Mouse (Mus musculus) heart, adult 2 months (tissue): ENCODE measurements at regions not wholly inside any gene's neighbourhood (a gene's known extent, or its start where the extent isn't known, plus 50 kb on each side); places are given as distances from the start of the nearest gene placed in this dataset.

Experiments
- EP300 ChIP-seq: fragments of 200-500 bp; IDR thresholded peaks from 2 replicates; pipeline ENCODE4 v1.6.1; 2011; ENCODE audit warnings: low read depth, low read length, control low read depth; ENCODE audit not compliant: insufficient read depth
- POLR2A ChIP-seq: fragments of 200-500 bp; IDR thresholded peaks from 2 replicates; pipeline ENCODE4 v1.6.1; 2011; ENCODE audit warnings: mild to moderate bottlenecking, low read depth, low read length, control low read depth; ENCODE audit not compliant: insufficient read depth

GRCm38 (mm10) chr3:20829391-20829790 lies 462.4 kb upstream of the Agtr1b start:
- TF ChIP-seq EP300, result no peak
- no peak for TF ChIP-seq POLR2A
